Mouse (Mus musculus) small intestine, adult 2 months (tissue): ENCODE results near the gene Zc3hc1.

ENCODE experiments used
- CTCF ChIP-seq: fragments of 200-500 bp; IDR thresholded peaks from 2 replicates; pipeline ENCODE4 v1.5.1; 2012; ENCODE audit warnings: low read depth, mild to moderate bottlenecking, control low read depth, inconsistent platforms, low read length, moderate library complexity, mixed read lengths; ENCODE audit not compliant: insufficient replicate concordance, insufficient read length; ENCODE audit errors: extremely low read depth
- POLR2A ChIP-seq: fragments of 200-500 bp; IDR thresholded peaks from 2 replicates; pipeline ENCODE4 v1.6.1; 2012; ENCODE audit warnings: low read depth, mild to moderate bottlenecking, control low read depth, inconsistent platforms, low read length, moderate library complexity

DNA sequence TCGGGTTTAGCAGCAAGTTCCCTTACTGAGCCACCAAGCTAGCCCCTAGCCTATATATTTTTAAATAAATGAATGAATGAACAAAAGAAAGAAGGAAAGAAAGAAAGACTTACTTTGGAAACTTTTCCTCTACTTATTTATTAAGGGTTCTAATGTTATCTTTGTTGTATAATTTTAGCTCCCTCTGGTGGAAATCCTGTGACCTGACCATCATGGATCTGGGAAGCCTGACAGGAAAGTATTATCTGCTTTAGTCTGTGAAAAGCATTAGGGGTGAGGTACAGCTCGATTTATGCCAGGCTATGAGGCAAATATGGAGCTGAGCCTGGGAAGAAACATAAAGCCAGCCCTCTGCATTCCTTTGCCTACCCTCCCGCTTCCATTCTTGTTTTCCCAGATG, 21.5 kb downstream of the Zc3hc1 start:
- TF ChIP-seq CTCF (no peak), POLR2A (no peak)
